Mouse (Mus musculus) intestine, embryonic 14.5 days (tissue): Measurements from ENCODE around the gene Sgsm3. TPM values are rescaled to one million over a fixed set of nuclear protein-coding genes. Genes with fewer than 3 reads are reported as not detected.

Source experiments
- ATAC-seq: fragments of 200-750 bp; cut with Nextera tagmentation; replicated peaks from 2 replicates; pipeline ENCODE4 v1.8.0; 2017; ENCODE audit warnings: low read depth, moderate number of reproducible peaks, moderate TSS enrichment, moderate library complexity; ENCODE audit not compliant: low FRiP score, low TSS enrichment
- DNase-seq: peaks from one replicate; pipeline ENCODE4 v3.0.0-alpha.2; 2018; ENCODE audit warnings: low spot score
- H3K27ac ChIP-seq: fragments of 300-500 bp; sonication (generic); 2 replicates; pipeline ENCODE4 v1.5.1; 2014; ENCODE audit warnings: low read depth, mild to moderate bottlenecking, control low read depth
- H3K27me3 ChIP-seq: fragments of 300-500 bp; sonication (generic); replicated peaks from 2 replicates; pipeline ENCODE4 v1.6.1; 2014; ENCODE audit warnings: low read length, control low read depth; ENCODE audit not compliant: control insufficient read depth, insufficient read depth
- H3K36me3 ChIP-seq: fragments of 300-500 bp; sonication (generic); 2 replicates; pipeline ENCODE4 v1.6.1; 2014; ENCODE audit warnings: low read length, control low read depth; ENCODE audit not compliant: control insufficient read depth, insufficient read depth
- H3K4me1 ChIP-seq: fragments of 300-500 bp; sonication (generic); replicated peaks from 2 replicates; pipeline ENCODE4 v1.6.1; 2014; ENCODE audit warnings: low read length, control low read depth, mixed read lengths; ENCODE audit not compliant: control insufficient read depth, insufficient read depth
- H3K4me2 ChIP-seq: fragments of 300-500 bp; sonication (generic); 2 replicates; pipeline ENCODE4 v1.6.1; 2014; ENCODE audit warnings: low read length
- H3K4me3 ChIP-seq: fragments of 300-500 bp; sonication (generic); 2 replicates; pipeline ENCODE4 v1.5.1; 2014; ENCODE audit warnings: low read depth, low read length, control low read depth, mixed read lengths
- H3K9ac ChIP-seq: fragments of 300-500 bp; sonication (generic); 2 replicates; pipeline ENCODE4 v1.6.1; 2014; ENCODE audit warnings: mild to moderate bottlenecking, low read length
- H3K9me3 ChIP-seq: fragments of 300-500 bp; sonication (generic); 2 replicates; pipeline ENCODE4 v1.6.1; 2016; ENCODE audit warnings: low read length, control low read depth; ENCODE audit not compliant: control insufficient read depth
- WGBS: fragments of 180-500 bp; shearing (Covaris S2); extraction: QIAGEN DNeasy Blood & Tissue Kit; methylation state at CpG from one replicate; pipeline ENCODE4 v1.1.7; 2014; 5-methylcytosine and 5-hydroxymethylcytosine counted together
- polyA plus RNA-seq: library from polyadenylated mRNA; unstranded; fragments of >200 nt; fragmentation: Nextera tagmentation; extraction: Ambion mirVana; gene quantifications from 2 replicates; pipeline ENCODE4 v1.2.1, GENCODE M21; 2014

The Sgsm3 gene
- polyA plus RNA-seq, 1 experiment from 2014 or later = 26.4 TPM

DNA sequence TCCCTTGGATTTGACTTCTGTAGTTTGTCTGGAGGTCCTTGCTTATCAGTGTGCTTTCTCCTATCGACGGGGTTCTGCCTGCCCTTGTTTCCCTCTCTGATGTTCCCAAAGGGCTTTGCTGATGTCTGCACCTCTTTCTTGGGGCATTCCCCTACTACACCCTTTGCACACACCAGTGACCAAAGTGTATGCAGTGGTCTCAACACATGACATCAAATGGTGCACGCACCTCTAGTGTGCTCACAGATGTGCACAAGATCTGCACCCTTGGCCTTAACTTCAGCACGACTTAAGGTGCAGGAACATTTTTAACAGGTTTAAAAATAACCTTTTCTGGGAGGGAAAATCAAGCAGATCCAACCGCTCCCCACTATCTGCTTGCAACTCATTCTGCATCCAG, 38.2 kb upstream of the Sgsm3 start:
- DNase-seq (no peak), ATAC-seq (no peak)
- Histone ChIP-seq H3K9me3 (no peaks in the 10 kb centered on the region), H3K27ac (no peak overlapping the region), H3K27me3 (no peaks in the 10 kb centered on the region), H3K36me3 (peaks cover 13% of the 10 kb centered on the region; the same call in 1 of the 2 replicates), H3K9ac (no peak overlapping the region), H3K4me1 (no peaks in the 10 kb centered on the region), H3K4me3 (no peak overlapping the region), H3K4me2 (no peak overlapping the region)
- WGBS = 91% methylated on average over 5 of the region's 5 CpGs

DNA sequence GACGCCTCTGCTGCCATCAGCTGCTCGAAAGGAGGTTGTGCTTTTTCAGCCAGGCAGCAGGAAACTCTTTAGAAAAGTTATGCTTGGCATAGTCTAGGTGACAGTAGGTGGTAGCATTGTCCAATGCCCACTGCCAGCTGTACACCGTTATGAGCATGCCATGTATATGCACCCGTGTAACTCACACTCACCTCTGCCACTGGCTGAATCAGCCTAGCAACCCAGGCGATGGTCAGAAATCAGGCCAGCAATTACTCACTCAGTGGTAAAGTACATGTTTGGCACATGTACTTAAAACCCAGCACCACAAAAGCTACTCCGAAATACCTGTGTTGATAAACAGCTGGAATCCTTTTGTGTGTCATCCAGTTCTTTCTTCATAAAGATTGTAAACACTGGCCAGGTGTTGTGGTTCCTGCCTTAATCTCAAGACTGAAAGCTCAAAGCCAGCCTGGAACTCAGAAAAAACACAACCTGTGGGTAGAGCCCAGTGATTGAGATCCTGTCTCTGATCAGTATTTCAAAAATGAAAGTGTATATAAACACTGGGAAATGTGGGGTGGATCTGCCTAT, 36.0 kb upstream of the Sgsm3 start:
- Histone ChIP-seq H3K36me3 (peaks cover 8% of the 10 kb centered on the region; the same call in 1 of the 2 replicates), H3K27ac (no peak overlapping the region), H3K9ac (no peak overlapping the region), H3K4me2 (no peak overlapping the region), H3K4me1 (no peaks in the 10 kb centered on the region), H3K4me3 (no peak overlapping the region), H3K27me3 (no peaks in the 10 kb centered on the region), H3K9me3 (no peaks in the 10 kb centered on the region)
- WGBS = 85% methylated on average over 6 of the region's 6 CpGs
- no peak for ATAC-seq
- no peak for DNase-seq

DNA sequence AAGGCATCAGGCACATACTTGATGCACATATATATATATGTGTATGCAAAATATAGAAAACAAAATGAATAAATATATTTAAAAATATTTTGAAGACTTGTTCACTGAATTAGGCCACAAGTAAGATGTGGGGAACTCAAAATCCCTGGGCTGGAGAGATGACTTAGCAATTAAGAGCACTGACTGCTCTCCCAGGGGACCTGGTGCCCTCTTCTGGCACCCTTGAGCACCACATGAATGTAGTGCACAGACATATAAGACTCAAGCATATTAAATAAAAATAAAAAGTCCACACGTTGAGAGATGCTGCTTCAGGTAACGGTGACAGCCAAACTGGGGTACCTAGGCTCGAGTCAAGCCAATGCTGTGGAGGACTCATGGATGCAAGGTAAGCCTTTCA, 31.7 kb upstream of the Sgsm3 start:
- H3K9me3 ChIP-seq = no peaks in the 10 kb centered on the region
- H3K36me3 ChIP-seq = 0 out of 2 replicates have a peak, but pooled peaks cover 3% of the 10 kb centered on the region
- WGBS = 64% methylated on average over 3 of the region's 3 CpGs
- peaks cover 5% of the 10 kb centered on the region; the same call in 1 of the 2 replicates for H3K4me1 ChIP-seq
- H3K9ac ChIP-seq = no peak overlapping the region
- no peaks in the 10 kb centered on the region for H3K27me3 ChIP-seq
- no peak overlapping the region for H3K4me2 ChIP-seq
- DNase-seq (no peak), ATAC-seq (no peak)
- no peak overlapping the region for H3K4me3 ChIP-seq
- H3K27ac ChIP-seq = no peak overlapping the region

DNA sequence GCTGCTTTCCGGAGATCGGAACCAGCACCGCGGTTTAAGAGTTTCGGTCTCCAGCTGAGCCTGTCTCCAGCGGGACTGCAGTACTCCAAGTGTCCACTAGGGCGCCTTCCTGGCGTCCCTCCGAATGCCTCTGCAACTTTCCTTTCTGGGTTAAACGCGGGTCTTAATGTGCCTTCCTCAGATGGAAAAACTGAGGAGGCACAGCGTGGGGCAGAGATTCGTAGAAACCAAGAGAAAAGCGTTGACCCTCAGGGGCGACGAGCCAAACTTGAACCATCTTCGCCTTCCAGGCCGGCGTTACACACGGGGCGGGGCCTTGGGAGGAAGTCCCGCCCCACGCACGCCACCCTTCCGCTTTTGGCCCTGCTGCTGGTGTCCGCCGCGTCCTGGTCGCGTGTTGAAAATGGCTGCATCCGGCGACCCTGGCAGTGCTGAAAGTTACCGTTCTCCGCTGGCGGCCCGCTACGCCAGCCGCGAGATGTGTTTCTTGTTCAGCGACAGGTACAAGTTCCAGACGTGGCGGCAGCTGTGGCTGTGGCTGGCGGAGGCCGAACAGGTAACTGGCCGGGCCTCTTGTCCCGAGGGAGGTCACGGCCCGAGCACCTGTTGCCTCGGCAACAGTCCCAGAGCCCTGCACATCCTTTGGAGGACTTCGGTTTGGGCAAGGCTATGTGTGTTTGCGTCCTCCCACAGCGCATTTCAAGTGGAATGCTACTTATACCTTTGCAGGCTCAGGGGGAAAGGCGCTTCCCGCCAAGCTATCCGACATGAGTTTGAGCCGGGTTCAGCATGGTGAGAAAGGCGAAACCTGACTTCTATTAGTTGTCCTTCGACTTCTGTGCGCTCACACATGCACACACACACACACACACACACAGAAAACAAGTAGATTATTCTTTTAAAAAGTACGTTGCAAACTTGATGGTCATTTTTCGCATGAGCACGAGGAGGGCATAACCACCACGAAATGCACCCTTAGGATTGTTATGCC, 29.1 kb upstream of the Sgsm3 start, which contains the start of gene Adsl:
Gene Adsl (plus strand): TSS at position 346 of the 991 bp plus-strand sequence.
- Histone ChIP-seq H3K36me3 (peaks cover 15% of the 10 kb centered on the region), H3K27ac (peak within 1 kb of the TSS; percentile 90), H3K4me1 (peaks cover 5% of the 10 kb centered on the region; the same call in 1 of the 2 replicates), H3K27me3 (no peaks in the 10 kb centered on the region), H3K4me3 (peak within 1 kb of the TSS; percentile 97), H3K4me2 (peak within 1 kb of the TSS; percentile 92), H3K9me3 (no peaks in the 10 kb centered on the region), H3K9ac (peak within 1 kb of the TSS; percentile 73)
- ATAC-seq = peak; percentile 87
- WGBS = under 1% methylated on average over 63 of the region's 63 CpGs
- peak; percentile 96 for DNase-seq

DNA sequence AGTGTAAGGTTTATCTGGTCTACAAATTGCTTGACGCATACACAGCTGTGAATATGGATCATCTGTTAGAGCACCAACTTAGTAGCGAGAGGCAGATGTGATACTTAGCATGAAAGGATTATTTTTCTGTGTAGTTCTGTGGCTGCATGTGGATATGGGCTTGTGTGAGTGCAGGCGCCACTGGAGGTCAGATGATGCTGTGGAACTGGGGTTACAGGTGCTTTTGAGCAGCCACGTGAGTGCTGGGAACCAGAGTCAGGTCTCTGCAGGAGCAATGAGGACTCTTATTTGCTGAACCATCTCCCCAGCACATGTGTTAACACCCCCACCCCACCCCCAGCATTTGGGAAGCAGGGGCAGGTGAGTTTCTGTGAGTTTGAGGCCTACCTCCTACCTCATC, 28.1 kb upstream of the Sgsm3 start:
- peak overlapping the region; percentile 73 for H3K9ac ChIP-seq
- no peak for ATAC-seq
- no peak overlapping the region for H3K27ac ChIP-seq

DNA sequence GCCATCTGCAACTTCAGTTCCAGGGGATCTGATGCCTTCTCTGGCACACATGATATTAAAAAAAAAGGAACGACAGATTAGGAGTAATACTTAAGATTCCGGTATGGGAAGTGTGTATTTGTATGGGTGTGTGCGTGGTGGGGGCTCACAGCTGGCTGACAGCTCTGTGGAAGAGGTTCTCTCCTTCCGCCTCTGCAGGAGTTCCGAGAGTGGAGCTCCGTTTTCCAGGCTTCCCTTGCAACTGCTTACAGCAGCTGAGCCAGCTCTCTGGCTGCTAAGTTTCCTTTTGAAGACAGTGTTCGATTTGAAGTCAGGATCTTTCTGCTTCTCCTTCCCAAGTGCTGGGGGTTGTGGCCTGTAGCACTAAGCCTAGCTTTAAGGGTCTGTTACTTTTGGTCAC, 27.5 kb upstream of the Sgsm3 start:
- Histone ChIP-seq H3K4me1 (peaks cover 5% of the 10 kb centered on the region; the same call in 1 of the 2 replicates), H3K9me3 (no peaks in the 10 kb centered on the region), H3K4me2 (no peak overlapping the region), H3K27ac (no peak overlapping the region), H3K4me3 (no peak overlapping the region), H3K36me3 (peaks cover 31% of the 10 kb centered on the region), H3K27me3 (no peaks in the 10 kb centered on the region), H3K9ac (no peak overlapping the region)
- ATAC-seq = no peak
- no peak for DNase-seq
- WGBS = 91% methylated on average over 7 of the region's 7 CpGs

More for the DNA sequence above, 28.1 kb upstream of the Sgsm3 start:
- H3K4me1 ChIP-seq = peaks cover 5% of the 10 kb centered on the region; the same call in 1 of the 2 replicates
- H3K9me3 ChIP-seq = no peaks in the 10 kb centered on the region
- H3K36me3 ChIP-seq = peaks cover 25% of the 10 kb centered on the region
- peak overlapping the region; percentile 92 for H3K4me2 ChIP-seq
- WGBS = 59% methylated on average over 4 of the region's 4 CpGs
- H3K4me3 ChIP-seq = peak overlapping the region; percentile 97
- no peak for DNase-seq
- no peaks in the 10 kb centered on the region for H3K27me3 ChIP-seq

DNA sequence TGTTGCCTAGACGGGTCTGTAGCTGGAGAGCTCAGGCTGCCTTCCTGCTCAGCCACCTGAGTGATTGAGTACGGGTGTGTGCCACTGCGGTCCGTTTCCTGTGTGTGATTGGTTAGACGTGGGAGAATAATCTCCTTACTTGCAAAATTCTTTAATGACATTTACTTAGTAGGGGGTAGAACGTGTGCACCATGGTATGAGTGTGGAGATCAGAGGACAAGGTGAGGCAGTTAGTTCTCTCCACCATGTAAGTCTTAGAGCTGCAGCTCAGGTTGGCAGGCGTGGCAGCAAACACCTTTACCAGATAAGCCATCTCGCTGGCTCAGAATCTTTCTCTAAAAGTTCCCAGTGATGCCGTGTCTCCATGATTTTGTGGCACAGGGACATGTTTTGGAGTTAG, 23.6 kb upstream of the Sgsm3 start:
- ATAC-seq = no peak
- peaks cover 70% of the 10 kb centered on the region for H3K36me3 ChIP-seq
- H3K4me2 ChIP-seq = no peak overlapping the region

DNA sequence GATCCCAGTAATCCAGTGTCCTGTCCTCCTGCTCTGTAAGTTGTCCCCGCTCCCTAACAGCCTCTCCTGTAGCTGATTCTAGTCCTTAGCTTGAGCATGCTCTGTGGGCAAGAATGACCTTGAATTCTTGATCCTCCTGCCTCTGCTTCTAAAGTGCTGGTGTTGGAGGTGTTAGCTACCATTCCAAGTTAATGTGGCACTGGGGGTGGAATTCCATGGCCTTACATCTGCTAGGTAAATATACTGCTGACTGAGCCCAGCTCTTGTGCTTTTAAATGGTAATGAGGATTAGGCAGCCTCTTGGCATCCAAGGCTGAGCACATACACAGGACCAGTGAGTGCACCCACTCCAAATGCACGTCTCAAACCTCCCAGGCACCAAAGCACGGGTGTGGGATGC, 22.7 kb upstream of the Sgsm3 start:
- no peak for ATAC-seq
- no peaks in the 10 kb centered on the region for H3K9me3 ChIP-seq
- H3K4me2 ChIP-seq = no peak overlapping the region
- H3K9ac ChIP-seq = no peak overlapping the region
- 77% methylated on average over 3 of the region's 3 CpGs for WGBS
- no peak overlapping the region for H3K27ac ChIP-seq
- H3K27me3 ChIP-seq = no peaks in the 10 kb centered on the region
- H3K4me1 ChIP-seq = no peaks in the 10 kb centered on the region
- H3K4me3 ChIP-seq = no peak overlapping the region
- DNase-seq = no peak
- H3K36me3 ChIP-seq = peaks cover 79% of the 10 kb centered on the region

More for the DNA sequence above, 23.6 kb upstream of the Sgsm3 start:
- H3K27me3 ChIP-seq = no peaks in the 10 kb centered on the region
- H3K27ac ChIP-seq = no peak overlapping the region
- DNase-seq = no peak
- WGBS = 87% methylated on average over 9 of the region's 9 CpGs
- H3K4me1 ChIP-seq = peaks cover 5% of the 10 kb centered on the region; the same call in 1 of the 2 replicates
- no peak overlapping the region for H3K4me3 ChIP-seq
- H3K9ac ChIP-seq = no peak overlapping the region
- H3K9me3 ChIP-seq = no peaks in the 10 kb centered on the region
